Mouse (Mus musculus) inflammation-experienced regulatory T-cells, adult 16 weeks (primary cell): ENCODE measurements around the gene Neu4. TPM values are rescaled to one million over a fixed set of nuclear protein-coding genes. Genes with fewer than 3 reads are reported as not detected.

Experiments
- polyA plus RNA-seq: library from polyadenylated mRNA; unstranded; fragments of 100-300 nt; shearing (Covaris generic); gene quantifications from one replicate; pipeline ENCODE4 v1.2.1, GENCODE M21; 2017

The Neu4 gene
- not detected for polyA plus RNA-seq

GRCm38 (mm10) chr1:94020151-94020550, at the start of gene Neu4:
Gene Neu4 (plus strand): TSS chr1:94020451.

GRCm38 (mm10) chr1:93990209-93990608, 30.0 kb upstream of the Neu4 start, which contains the start of gene Gal3st2c:
Gene Gal3st2c (plus strand): TSS chr1:93990509.

GRCm38 (mm10) chr1:94052373-94052772, 32.1 kb downstream of the Neu4 start, which contains the start of gene Pdcd1:
Gene Pdcd1 (minus strand): TSS chr1:94052553.

Other genes with a start within 250 kb of the Neu4 start
- gene Dtymk, start 218.5 kb upstream of the Neu4 start, polyA plus RNA-seq: 149 TPM
- 39.5 TPM for gene Ing5, start 216.5 kb upstream of the Neu4 start, polyA plus RNA-seq
- 33.9 TPM for gene D2hgdh, start 195.5 kb upstream of the Neu4 start, polyA plus RNA-seq
- not detected for gene Gal3st2, start 159.1 kb upstream of the Neu4 start, polyA plus RNA-seq
- gene Gal3st2b, start 102.1 kb upstream of the Neu4 start, polyA plus RNA-seq: 0.17 TPM
- gene Gal3st2c, start 29.9 kb upstream of the Neu4 start, polyA plus RNA-seq: 0.06 TPM
- gene Pdcd1, start 32.1 kb downstream of the Neu4 start, polyA plus RNA-seq: 273 TPM